Mouse (Mus musculus) hindbrain, postnatal 0 days (tissue): ENCODE results near the gene 4931428F04Rik. TPM values are rescaled to one million over a fixed set of nuclear protein-coding genes. Genes with fewer than 3 reads are reported as not detected.
A peak's percentile ranks its signal among the peaks of the same experiment; 100 is the strongest.

Experiments used
- ATAC-seq: fragments of 200-750 bp; cut with Nextera tagmentation; 2 replicates; pipeline ENCODE4 v1.8.0; 2017; ENCODE audit warnings: mild to moderate bottlenecking, moderate TSS enrichment, moderate library complexity
- DNase-seq: peaks from one replicate; pipeline ENCODE4 v3.0.0-alpha.2; 2015; ENCODE audit warnings: low spot score
- H3K27ac ChIP-seq: fragments of 300-500 bp; sonication (generic); 2 replicates; pipeline ENCODE4 v1.5.1; 2014; ENCODE audit warnings: mild to moderate bottlenecking
- H3K27me3 ChIP-seq: fragments of 300-500 bp; sonication (generic); 2 replicates; pipeline ENCODE4 v1.6.1; 2014; ENCODE audit warnings: low read length, mixed read lengths; ENCODE audit not compliant: insufficient read depth
- H3K36me3 ChIP-seq: fragments of 300-500 bp; sonication (generic); 2 replicates; pipeline ENCODE4 v1.6.1; 2014; ENCODE audit warnings: low read length, mixed read lengths; ENCODE audit not compliant: insufficient read depth
- H3K4me1 ChIP-seq: fragments of 300-500 bp; sonication (generic); 2 replicates; pipeline ENCODE4 v1.6.1; 2014; ENCODE audit warnings: antibody characterized with exemption, low read length, mixed read lengths; ENCODE audit not compliant: insufficient read depth
- H3K4me2 ChIP-seq: fragments of 300-500 bp; sonication (generic); 2 replicates; pipeline ENCODE4 v1.6.1; 2014; ENCODE audit warnings: low read depth, mild to moderate bottlenecking, low read length, moderate library complexity, mixed read lengths
- H3K4me3 ChIP-seq: fragments of 300-500 bp; sonication (generic); 2 replicates; pipeline ENCODE4 v1.5.1; 2014; ENCODE audit warnings: low read length
- H3K9ac ChIP-seq: fragments of 300-500 bp; sonication (generic); replicated peaks from 2 replicates; pipeline ENCODE4 v1.6.1; 2014; ENCODE audit warnings: mild to moderate bottlenecking, low read length, moderate library complexity, mixed read lengths
- H3K9me3 ChIP-seq: fragments of 300-500 bp; sonication (generic); 2 replicates; pipeline ENCODE4 v1.6.1; 2016; ENCODE audit warnings: low read length, mixed read lengths
- CTCF ChIP-seq: IDR thresholded peaks from 2 replicates; pipeline ENCODE4 v1.5.1; 2016; ENCODE audit warnings: antibody characterized with exemption, control low read depth, low read depth
- WGBS: fragments of 180-500 bp; shearing (Covaris S2); extraction: QIAGEN DNeasy Blood & Tissue Kit; methylation state at CpG from one replicate; pipeline ENCODE4 v1.1.7; 2014; 5-methylcytosine and 5-hydroxymethylcytosine counted together
- polyA plus RNA-seq: library from polyadenylated mRNA; unstranded; fragments of >200 nt; fragmentation: Nextera tagmentation; extraction: Ambion mirVana; gene quantifications from 2 replicates; pipeline ENCODE4 v1.2.1, GENCODE M21; 2015
- total RNA-seq: library from RNA; depleted of rRNA; stranded (reverse); fragments of >200 nt; gene quantifications from 2 replicates; pipeline ENCODE4 v1.2.3, GENCODE M21; 2014

Gene 4931428F04Rik
- total and polyA plus RNA-seq, 2 experiments from 2014 or later, result 52.3 to 82.8 TPM

- DNase-seq, result peak; percentile 67
- Histone ChIP-seq H3K9me3 (no peaks in the 10 kb centered on the region), H3K9ac (0 out of 2 replicates have a peak overlapping the region, but pooled peaks have one; percentile 3), H3K27me3 (peaks cover 16% of the 10 kb centered on the region), H3K36me3 (no peaks in the 10 kb centered on the region), H3K4me1 (peaks cover 10% of the 10 kb centered on the region), H3K4me2 (peak overlapping the region; percentile 63), H3K27ac (no peak overlapping the region), H3K4me3 (peak overlapping the region; percentile 35)
- peak; percentile 43 for ATAC-seq
- peak; percentile 44; the same call in 1 of the 2 replicates for TF ChIP-seq CTCF
- 3% methylated on average over 55 of the region's 55 CpGs for WGBS
Observed at GRCm38 (mm10) chr8:105258911-105259720, 30.5 kb downstream of the 4931428F04Rik start.

- no peak overlapping the region for H3K9ac ChIP-seq
- no peaks in the 10 kb centered on the region for H3K9me3 ChIP-seq
- no peak overlapping the region for H3K4me2 ChIP-seq
- H3K27me3 ChIP-seq, result peaks cover 16% of the 10 kb centered on the region; the same call in 1 of the 2 replicates
- 0 out of 2 replicates have a peak, but pooled peaks cover 3% of the 10 kb centered on the region for H3K36me3 ChIP-seq
- WGBS, result 73% methylated on average over 7 of the region's 7 CpGs
- no peak for TF ChIP-seq CTCF
- no peak overlapping the region for H3K4me3 ChIP-seq
- H3K4me1 ChIP-seq, result peaks cover 10% of the 10 kb centered on the region
- ATAC-seq (no peak), DNase-seq (no peak)
- no peak overlapping the region for H3K27ac ChIP-seq
Observed at GRCm38 (mm10) chr8:105257318-105258114, 32.1 kb downstream of the 4931428F04Rik start.

GRCm38 (mm10) chr8:105254966-105255350 is 34.7 kb downstream of the 4931428F04Rik start, which contains the start of gene B3gnt9:
TSS of gene B3gnt9 (minus strand) at chr8:105255153.
- DNase-seq, result peak; percentile 38
- no peaks in the 10 kb centered on the region for H3K9me3 ChIP-seq
- H3K4me3 ChIP-seq, result peak within 1 kb of the TSS; percentile 61
- H3K9ac ChIP-seq, result peak within 1 kb of the TSS; percentile 68
- H3K27ac ChIP-seq, result peak within 1 kb of the TSS; percentile 76
- WGBS, result 1% methylated on average over 14 of the region's 14 CpGs
- peak; percentile 30; the same call in 1 of the 2 replicates for ATAC-seq
- TF ChIP-seq CTCF, result no peak
- H3K4me2 ChIP-seq, result peak within 1 kb of the TSS; percentile 99
- H3K4me1 ChIP-seq, result peaks cover 10% of the 10 kb centered on the region
- H3K36me3 ChIP-seq, result peaks cover 23% of the 10 kb centered on the region
- H3K27me3 ChIP-seq, result peaks cover 9% of the 10 kb centered on the region; the same call in 1 of the 2 replicates

- Histone ChIP-seq H3K27me3 (peaks cover 9% of the 10 kb centered on the region; the same call in 1 of the 2 replicates), H3K36me3 (peaks cover 29% of the 10 kb centered on the region)
Observed at GRCm38 (mm10) chr8:105254152-105254965, 35.3 kb downstream of the 4931428F04Rik start.

GRCm38 (mm10) chr8:105253766-105254151 is 35.9 kb downstream of the 4931428F04Rik start:
- H3K4me3 ChIP-seq, result peak overlapping the region; percentile 61
- H3K9me3 ChIP-seq, result no peaks in the 10 kb centered on the region
- H3K36me3 ChIP-seq, result peaks cover 35% of the 10 kb centered on the region
- no peak for TF ChIP-seq CTCF
- peak overlapping the region; percentile 68; the same call in 1 of the 2 replicates for H3K9ac ChIP-seq
- WGBS, result 35% methylated on average over 20 of the region's 20 CpGs
- H3K27ac ChIP-seq, result peak overlapping the region; percentile 54; the same call in 1 of the 2 replicates
- no peaks in the 10 kb centered on the region for H3K4me1 ChIP-seq
- peaks cover 9% of the 10 kb centered on the region; the same call in 1 of the 2 replicates for H3K27me3 ChIP-seq
- DNase-seq (no peak), ATAC-seq (peak; percentile 43)
- peak overlapping the region; percentile 99 for H3K4me2 ChIP-seq

More at GRCm38 (mm10) chr8:105254152-105254965, 35.3 kb downstream of the 4931428F04Rik start:
- DNase-seq (peak; percentile 94), ATAC-seq (peak; percentile 85)
- Histone ChIP-seq H3K9ac (peak overlapping the region; percentile 68), H3K4me1 (peaks cover 4% of the 10 kb centered on the region; the same call in 1 of the 2 replicates), H3K4me2 (peak overlapping the region; percentile 99), H3K4me3 (peak overlapping the region; percentile 61), H3K27ac (peak overlapping the region; percentile 76), H3K9me3 (no peaks in the 10 kb centered on the region)
- TF ChIP-seq CTCF, result peak; percentile 84
- under 1% methylated on average over 63 of the region's 74 CpGs for WGBS
